Mouse (Mus musculus) megakaryocyte progenitor cell, adult 5-6 weeks (primary cell): Measurements from ENCODE around the gene Ddt. TPM values are rescaled to one million over a fixed set of nuclear protein-coding genes. Genes with fewer than 3 reads are reported as not detected.
"Not testable (repeated sequence)": the region's sequence is repeated elsewhere in the genome, so short reads cannot be mapped to it uniquely, and the experiment has no call there.

Experiments used
- ATAC-seq: replicated peaks from 2 replicates; pipeline ENCODE4 v1.8.0; 2016; ENCODE audit warnings: mild to moderate bottlenecking, moderate TSS enrichment, inconsistent platforms; ENCODE audit not compliant: poor library complexity
- total RNA-seq, 2 experiments: library from RNA; stranded (forward) in 1 of 2; stranded (reverse) in 1 of 2; fragments of 157-497, 149-512 nt in 1 of 2; fragments of 200-1000 nt in 1 of 2; gene quantifications; 2 replicates each; pipeline versions ENCODE4 v1.2.3 to v1.2.4; 2015 to 2017

Ddt gene
- total RNA-seq, 2 experiments from 2014 or later, result 51.7 to 60.1 TPM

DNA sequence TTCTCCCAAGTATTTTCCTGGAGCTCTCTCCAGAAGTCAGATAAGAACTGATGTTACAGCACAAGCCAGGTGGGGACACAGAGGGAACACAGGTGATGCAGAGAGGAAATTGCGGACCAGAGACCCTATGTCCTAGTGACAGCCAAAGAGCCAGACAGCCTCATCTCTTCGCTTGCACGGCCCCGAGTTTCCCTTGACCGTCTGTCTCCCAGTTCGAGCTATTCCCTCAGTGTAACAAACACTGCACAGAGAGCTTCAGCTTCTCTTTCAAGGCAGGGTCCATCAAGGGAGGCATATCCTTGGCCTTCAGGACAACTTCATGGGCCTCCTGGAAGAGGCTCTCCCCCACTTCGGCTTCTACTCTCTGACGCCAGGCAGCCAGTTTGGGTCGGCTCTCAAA, 1.4 kb upstream of the Ddt start:
- ATAC-seq, result no peak

DNA sequence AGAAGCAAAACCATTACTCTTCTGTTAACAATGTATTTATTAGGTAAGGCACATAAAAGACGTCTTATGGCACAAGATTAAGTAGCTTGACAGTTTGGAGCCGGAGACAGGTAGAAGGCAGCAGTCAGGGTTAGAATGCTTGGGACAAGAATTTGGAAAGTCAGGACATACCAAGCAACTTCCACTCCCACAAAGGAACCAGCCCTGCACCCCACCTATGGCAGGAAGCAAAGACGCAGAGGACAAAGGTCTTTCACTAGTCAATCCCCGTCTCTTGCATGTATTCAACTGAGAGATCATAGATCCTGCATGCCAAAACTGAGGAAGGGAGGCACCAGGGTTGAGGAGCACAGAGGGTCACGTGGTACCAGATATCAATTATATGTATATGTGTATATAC, 888 bp upstream of the Ddt start:
- no peak for ATAC-seq

DNA sequence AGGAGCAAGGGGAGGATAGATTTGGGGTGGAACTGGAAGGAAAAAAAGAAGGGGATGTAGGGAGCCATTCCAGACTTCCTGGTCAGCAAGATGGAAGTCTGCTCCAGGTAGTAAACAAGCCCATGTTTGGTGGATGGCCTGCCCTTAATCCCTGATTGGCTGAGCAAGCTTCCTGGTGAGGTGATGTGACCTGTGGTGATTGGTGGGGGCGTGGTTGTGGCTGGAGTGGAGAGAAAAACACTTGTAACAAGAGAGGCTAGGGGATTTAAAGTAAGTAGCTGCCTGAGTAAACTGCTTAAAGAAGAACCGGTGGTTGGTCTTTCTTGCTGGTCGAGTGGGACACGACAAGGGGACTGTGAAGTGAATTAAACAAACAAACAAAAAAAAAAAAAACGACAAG, 5.5 kb downstream of the Ddt start:
- not testable (repeated sequence) for ATAC-seq

DNA sequence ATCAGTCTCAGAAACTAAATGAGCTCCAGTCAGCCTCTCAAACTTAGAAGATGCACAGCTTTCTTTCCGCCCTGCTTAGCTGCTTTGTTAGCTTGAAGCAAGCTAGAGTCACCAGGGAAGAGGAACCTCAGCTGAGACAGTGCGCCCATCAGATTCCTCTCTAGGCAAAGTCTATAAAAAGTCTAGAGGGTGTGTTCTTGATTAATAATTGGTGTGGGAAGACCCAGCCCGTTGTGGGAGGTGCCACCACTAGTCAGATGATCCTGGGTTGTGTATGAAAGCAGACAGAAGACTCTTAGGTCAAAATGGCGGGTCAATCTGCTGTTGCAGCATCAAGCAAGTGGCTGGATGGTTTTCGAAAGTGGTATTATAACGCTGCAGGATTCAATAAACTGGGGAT, 6.4 kb downstream of the Ddt start:
- ATAC-seq, result no peak

DNA sequence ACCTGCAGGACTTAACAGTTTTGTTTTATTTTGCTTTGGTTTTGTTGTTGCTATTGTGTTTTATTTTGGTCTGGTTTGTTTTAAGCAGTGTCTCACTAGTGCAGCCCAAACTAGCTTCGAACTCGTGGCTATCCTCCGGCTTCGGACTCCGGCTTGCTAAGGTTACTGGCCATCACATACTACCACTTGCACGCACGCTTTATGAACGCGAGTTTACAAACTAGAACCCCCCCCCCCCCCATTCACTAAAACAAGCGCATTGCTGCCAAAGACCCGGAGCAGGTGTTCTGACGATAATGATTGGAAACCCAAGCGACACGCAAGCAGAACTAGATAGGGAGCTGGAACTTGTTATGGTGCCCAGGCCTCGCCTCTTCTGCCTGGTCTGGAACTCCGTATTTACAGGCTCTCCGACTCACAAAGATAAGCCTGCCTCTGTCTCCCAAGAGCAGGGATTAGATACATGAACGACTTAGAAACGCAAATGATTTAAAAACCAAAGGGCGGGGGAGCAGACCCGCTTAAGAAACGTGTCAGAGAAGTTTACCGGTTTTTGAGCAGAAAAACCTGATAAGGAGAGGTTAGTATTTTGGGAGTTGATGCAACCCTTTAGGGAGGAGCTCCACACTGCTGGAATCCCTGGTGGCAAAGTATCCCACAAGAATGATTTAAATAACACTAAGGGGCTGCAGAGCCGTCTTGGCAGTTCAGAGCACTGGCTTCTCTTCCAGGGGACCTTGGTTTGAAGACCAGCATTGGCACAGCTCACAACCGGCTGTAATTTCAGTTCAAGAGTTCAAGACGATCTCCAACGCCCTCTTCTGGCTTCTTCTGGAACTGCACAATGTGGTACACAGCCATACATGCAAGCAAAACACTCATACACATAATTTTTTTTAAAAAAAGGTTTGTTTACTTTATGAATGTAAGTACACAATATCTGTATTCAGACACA, 8.4 kb downstream of the Ddt start:
- peak; percentile 58 for ATAC-seq

DNA sequence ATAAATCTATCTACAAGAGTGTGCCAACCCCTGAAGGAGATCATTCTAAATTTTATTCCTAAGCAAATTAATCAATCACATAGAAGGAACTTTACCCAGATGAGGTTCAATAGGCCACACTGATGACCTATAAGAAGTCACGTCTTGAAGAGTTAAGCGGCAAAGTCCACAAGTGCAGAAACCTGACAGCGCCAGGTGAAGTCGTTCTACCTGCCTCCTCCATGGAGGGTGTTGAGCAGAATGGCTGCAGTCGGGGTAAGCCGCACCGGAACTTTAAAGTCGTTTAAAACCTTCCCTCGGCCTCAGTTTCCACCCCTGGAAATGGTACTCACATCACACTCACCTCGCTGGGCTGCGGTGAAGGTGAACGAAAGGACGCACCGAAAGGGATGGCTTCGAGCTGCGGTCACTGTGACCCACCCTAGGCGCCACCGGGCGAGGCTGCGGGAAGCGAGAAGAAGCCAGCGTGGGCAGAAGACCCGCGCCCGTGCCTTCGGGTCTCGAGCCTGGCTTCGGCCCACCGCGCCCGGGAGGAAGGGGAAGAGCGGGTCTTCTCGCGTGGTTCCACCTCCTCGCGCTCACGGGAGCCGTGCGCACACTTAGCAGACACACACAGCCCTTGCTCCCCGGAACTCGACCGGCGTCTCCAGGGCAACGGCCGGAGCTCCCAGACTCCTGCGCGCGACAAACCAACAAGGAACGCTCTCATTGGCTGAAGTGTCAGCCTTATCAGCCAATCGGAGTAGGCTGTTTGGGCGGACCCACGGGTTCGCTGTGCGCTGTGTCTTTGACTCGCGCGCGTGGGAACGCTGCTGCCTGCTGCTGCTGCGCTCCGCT, 9.3 kb downstream of the Ddt start, which contains the start of gene Cabin1:
Gene Cabin1 (minus strand): TSS at position 660 of the 837 bp plus-strand sequence.
- ATAC-seq, result peak; percentile 92

DNA sequence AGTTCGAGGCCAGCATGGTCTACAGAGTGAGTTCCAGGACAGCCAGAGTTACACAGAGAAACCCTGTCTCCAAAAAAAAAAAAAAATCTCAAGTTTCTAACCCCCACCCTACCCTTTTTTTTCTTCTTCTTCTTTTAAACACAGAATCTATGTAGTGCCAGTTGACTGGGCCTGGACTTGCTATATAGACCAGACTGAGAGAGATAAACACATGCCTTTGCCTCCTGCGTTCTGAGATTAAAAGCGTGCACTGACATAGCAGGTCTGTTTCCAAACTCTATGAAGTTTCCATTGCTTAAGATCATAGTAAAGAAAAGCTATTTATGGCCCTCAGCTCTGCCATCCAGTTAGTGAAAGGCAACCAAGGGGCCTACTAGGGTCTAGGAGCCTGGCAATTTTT, 10.8 kb downstream of the Ddt start:
- ATAC-seq, result peak; percentile 35

DNA sequence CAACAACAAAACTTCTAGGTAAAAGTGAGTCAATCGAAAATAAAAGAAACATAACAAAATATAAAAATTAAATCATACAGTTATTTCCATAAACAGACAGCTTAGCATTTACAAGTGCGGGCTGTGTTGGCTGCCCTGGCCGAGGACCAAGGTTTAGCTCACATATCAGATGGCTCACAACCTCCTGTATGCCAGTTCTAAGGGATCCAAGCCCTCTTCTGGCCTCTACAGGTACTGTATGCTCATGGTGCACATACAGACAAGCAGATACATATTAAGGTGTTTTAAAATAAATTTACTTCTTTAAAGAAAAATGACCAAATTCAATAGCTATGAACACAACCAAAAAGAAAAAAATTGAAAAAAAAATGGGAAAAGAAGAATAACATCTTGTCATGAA, 12.9 kb downstream of the Ddt start:
- ATAC-seq, result no peak

DNA sequence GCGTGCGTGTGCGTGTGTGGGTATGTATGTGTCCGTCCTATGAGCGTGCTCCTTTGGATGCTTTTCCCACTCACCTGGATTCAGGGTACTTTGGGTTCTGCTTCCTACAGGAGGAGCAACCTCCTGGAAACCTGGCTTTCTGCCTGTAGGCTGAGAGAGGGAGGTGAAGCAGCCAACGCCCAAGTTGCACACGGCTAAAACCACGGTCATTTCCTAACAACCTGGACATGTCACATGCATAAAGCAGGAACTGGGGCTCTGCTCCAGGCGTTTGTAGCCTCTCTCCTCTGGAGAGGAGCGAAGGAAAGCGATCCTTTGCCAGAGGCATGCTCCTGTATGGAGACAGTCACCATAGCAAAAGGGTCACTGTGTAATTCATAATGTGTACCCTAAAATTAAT, 16.5 kb downstream of the Ddt start:
- 0 out of 2 replicates have a peak, but pooled peaks have one; percentile 29 for ATAC-seq

DNA sequence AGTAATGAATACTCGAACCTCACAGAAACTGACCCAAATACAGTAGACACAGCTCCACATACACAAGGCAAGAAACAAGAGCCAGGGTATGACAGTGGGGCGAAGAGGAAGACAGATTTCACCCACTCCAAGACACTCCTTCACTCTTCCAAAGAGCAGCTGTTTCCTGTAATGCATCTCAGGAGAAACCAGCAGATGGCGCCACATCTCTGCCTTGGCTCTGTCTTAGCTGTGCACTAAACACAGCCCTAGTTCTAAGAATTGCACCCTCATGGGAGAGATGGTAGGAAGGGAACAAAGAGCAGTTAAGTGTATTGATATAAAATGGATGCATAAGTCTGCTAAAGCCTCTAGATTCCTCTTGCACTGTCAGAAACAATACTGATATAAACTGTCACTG, 29.2 kb downstream of the Ddt start:
- peak; percentile 94 for ATAC-seq

DNA sequence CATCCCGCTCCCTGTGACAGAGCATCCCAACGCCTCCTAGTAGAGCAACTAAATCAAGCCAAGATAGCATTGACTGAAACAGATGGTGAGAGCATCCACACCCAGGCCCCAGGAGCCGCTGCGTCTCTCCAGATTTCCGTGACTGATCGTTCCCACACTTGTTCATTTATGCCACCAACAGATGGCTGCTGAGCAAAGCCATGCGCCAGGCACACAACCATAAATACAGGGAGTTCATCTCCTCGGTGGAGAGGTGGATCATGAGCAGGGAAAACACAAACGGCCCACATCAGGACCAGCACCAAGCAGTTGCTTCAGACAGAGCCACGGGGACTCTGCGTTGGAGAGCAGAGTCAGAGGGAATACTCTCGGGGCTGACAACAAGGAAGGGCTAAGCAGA, 29.8 kb downstream of the Ddt start:
- ATAC-seq, result no peak

DNA sequence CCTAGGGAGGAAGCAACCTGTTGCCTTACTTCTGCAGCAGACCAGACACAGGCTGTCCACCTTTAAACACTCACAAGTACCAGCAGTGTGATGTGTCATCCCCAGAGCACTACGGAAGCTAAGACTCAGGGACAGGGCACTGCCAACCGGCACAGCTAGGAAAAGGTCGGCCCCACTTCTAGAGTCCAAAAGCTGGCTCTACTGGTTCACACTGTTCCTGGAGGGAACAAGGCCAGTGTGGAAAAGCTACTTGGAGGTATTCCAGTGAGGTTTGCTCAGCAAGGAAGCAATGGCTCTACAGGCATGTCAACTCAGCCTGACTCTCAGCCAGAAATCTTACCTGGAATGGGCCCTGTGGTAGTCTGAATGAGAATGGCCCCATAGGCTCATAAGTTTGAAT, 32.3 kb downstream of the Ddt start:
- no peak for ATAC-seq

DNA sequence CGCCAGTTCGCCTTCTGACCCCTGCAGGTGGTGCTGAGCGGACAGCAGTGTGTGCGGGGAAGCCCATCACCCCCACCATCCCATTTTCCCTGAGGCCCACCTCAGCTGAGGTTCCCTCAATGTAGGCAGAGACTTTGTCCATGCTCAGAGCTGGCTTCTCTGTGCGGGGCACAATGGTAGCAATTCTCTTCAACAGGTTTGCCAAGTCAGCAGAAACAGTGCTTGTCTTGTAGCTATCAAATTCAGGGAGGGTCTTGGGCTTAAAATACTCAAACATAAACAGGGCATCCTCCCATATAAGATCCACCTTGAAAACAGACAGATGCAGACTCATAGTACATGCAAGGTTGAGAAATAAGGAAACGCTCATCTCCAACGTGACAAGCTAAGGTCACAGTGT, 47.8 kb downstream of the Ddt start:
- ATAC-seq, result no peak

Other genes starting within 250 kb of the Ddt start
- not detected in 2 replicates for gene Lrrc75b, start 213.1 kb downstream of the Ddt start, total RNA-seq (2015)
- not detected in 2 replicates for gene Lrrc75b, start 213.1 kb downstream of the Ddt start, total RNA-seq (2017)
- gene Ggt1, start 211.8 kb downstream of the Ddt start, total RNA-seq (2015), result not detected in 2 replicates
- not detected in 2 replicates for gene Ggt1, start 211.8 kb downstream of the Ddt start, total RNA-seq (2017)
- 0.29 and 1.4 TPM in 2 replicates for gene Ggt5, start 184.1 kb downstream of the Ddt start, total RNA-seq (2015)
- gene Ggt5, start 184.1 kb downstream of the Ddt start, total RNA-seq (2017), result 2.8 and 3.5 TPM in 2 replicates
- 0.34 and 0.42 TPM in 2 replicates for gene Susd2, start 129.4 kb downstream of the Ddt start, total RNA-seq (2015)
- 0.27 TPM in 1 of 2 replicates, not detected in the other for gene Susd2, start 129.4 kb downstream of the Ddt start, total RNA-seq (2017)
- 32.0 and 36.5 TPM in 2 replicates for gene Cabin1, start 9.1 kb downstream of the Ddt start, total RNA-seq (2015)
- gene Cabin1, start 9.1 kb downstream of the Ddt start, total RNA-seq (2017), result 29.6 and 37.8 TPM in 2 replicates
- gene Gm20441, start 7.5 kb upstream of the Ddt start, total RNA-seq (2015), result not detected in 2 replicates
- not detected in 2 replicates for gene Gm20441, start 7.5 kb upstream of the Ddt start, total RNA-seq (2017)
- gene Gstt3, start 8.0 kb upstream of the Ddt start, total RNA-seq (2015), result 4.9 and 5.5 TPM in 2 replicates
- gene Gstt3, start 8.0 kb upstream of the Ddt start, total RNA-seq (2017), result 3.2 and 4.7 TPM in 2 replicates
- not detected in 2 replicates for gene Gstt1, start 25.2 kb upstream of the Ddt start, total RNA-seq (2015)
- 2.3 TPM in 1 of 2 replicates, not detected in the other for gene Gstt1, start 25.2 kb upstream of the Ddt start, total RNA-seq (2017)
- gene Gstt4, start 49.1 kb upstream of the Ddt start, total RNA-seq (2015), result not detected in 2 replicates
- not detected in 2 replicates for gene Gstt4, start 49.1 kb upstream of the Ddt start, total RNA-seq (2017)
- 23.8 and 24.1 TPM in 2 replicates for gene Gstt2, start 64.0 kb upstream of the Ddt start, total RNA-seq (2015)
- 14.2 and 21.6 TPM in 2 replicates for gene Gstt2, start 64.0 kb upstream of the Ddt start, total RNA-seq (2017)
- gene Mif, start 86.8 kb upstream of the Ddt start, total RNA-seq (2015), result 477 and 576 TPM in 2 replicates
- gene Mif, start 86.8 kb upstream of the Ddt start, total RNA-seq (2017), result 746 and 790 TPM in 2 replicates
- gene Derl3, start 120.0 kb upstream of the Ddt start, total RNA-seq (2015), result 0.54 and 0.64 TPM in 2 replicates
- gene Derl3, start 120.0 kb upstream of the Ddt start, total RNA-seq (2017), result 0.95 and 2.2 TPM in 2 replicates
- gene Smarcb1, start 148.2 kb upstream of the Ddt start, total RNA-seq (2015), result 66.3 and 72.0 TPM in 2 replicates
- gene Smarcb1, start 148.2 kb upstream of the Ddt start, total RNA-seq (2017), result 77.3 and 86.5 TPM in 2 replicates
- 54.0 and 55.0 TPM in 2 replicates for gene Chchd10, start 159.7 kb upstream of the Ddt start, total RNA-seq (2015)
- gene Chchd10, start 159.7 kb upstream of the Ddt start, total RNA-seq (2017), result 33.1 and 34.4 TPM in 2 replicates
- 0.57 TPM in 1 of 2 replicates, not detected in the other for gene Mmp11, start 163.1 kb upstream of the Ddt start, total RNA-seq (2015)
- 10.1 TPM in 1 of 2 replicates, not detected in the other for gene Mmp11, start 163.1 kb upstream of the Ddt start, total RNA-seq (2017)
- gene Gm867, start 167.3 kb upstream of the Ddt start, total RNA-seq (2015), result not detected in 2 replicates
- not detected in 2 replicates for gene Gm867, start 167.3 kb upstream of the Ddt start, total RNA-seq (2017)
- 1.5 TPM in 1 of 2 replicates, not detected in the other for gene Vpreb3, start 169.6 kb upstream of the Ddt start, total RNA-seq (2015)
- not detected in 2 replicates for gene Vpreb3, start 169.6 kb upstream of the Ddt start, total RNA-seq (2017)
- 0.35 and 0.66 TPM in 2 replicates for gene Gm5134, start 181.1 kb upstream of the Ddt start, total RNA-seq (2015)
- 0.78 and 0.79 TPM in 2 replicates for gene Gm5134, start 181.1 kb upstream of the Ddt start, total RNA-seq (2017)